Mouse (Mus musculus): ENCODE data around the gene Nphp3.

The Nphp3 gene

DNA sequence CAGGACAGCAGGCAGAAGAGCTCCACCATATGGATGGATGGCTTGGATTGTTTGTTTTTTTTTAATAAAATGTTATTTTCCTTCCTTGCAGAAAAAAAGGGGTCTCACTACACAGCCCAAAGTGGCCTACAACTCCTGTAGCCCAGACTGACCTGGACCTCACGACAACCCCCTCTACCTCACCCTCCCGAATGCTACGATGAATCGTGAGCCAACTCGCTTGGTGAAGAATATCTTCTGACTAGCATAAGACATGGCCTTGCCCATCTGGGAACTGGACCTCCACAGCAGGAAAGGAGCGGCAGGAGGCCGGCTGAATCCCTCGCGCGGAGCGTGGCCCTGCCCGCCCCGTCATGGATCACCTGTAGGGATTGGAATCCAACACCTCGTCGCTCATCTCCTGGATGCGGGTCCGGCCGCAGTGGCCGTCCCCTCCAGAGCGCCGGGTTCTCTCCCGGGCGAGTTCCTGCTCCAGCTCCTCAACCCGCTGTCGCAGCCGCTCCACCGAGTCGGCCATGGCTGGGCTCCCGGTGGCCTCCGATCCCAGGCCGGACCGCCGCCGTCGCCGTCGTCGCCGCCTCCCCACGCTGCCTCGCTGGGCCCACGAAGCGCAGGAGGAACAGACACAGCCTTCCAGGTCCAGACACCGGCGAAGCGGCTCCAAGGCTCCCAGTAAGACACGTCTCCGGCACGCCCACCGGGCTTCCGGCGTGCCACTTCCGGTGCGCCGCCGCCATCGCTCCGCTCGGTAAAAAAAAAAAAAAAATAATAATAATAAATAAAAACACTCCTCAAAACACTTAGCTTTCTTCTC, 60.3 kb downstream of the Nphp3 start, which contains the start of gene Uba5:
Gene Uba5 (minus strand): TSS at position 705 of the 814 bp plus-strand sequence.
- in situ Hi-C loops (cut with MboI; ENCODE audit: low pct_unique_long_range_greater_than_20kb in 1 of 2, low sequenced_read_pairs in 2 of 2, unreplicated experiment in 1 of 2): no loop called here

DNA sequence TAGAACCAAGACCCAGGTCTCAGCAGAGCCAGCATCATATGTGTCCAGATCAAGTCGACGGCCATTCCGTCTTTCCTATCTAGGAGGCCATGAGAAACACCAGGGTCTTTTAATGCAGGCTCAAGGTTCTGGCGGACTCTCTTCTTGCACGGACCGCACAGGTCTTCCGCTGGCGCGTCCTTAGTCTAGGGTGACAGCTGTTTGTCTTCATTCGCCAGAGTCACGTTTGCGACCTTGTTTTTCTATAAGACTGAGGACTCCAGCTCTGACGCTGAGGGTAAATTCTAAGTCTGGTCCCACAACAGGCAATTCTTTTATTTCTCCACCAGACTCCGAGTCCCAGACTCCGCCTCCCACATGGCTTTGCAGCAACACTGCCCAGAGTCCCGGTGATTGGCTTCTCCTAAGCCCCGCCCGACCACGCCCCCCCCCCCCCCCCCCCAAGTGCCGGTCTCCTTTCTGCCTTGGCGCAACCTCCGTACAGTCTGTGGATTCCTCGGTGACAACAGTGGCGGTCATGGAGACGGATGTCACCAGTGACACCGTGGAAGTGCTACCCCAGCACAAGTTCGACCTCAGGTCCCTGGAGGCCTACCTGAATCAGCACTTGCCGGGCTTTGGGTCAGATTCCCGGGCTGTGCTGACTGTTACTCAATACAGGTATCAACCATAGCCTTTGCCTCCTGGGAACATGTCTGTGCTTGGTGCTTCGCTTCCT, 61.1 kb downstream of the Nphp3 start, which contains the start of gene Acad11:
Gene Acad11 (plus strand): TSS at position 134 of the 718 bp plus-strand sequence.
- in situ Hi-C loops (cut with MboI; ENCODE audit: low pct_unique_long_range_greater_than_20kb in 1 of 2, low sequenced_read_pairs in 2 of 2, unreplicated experiment in 1 of 2): no loop called here

DNA sequence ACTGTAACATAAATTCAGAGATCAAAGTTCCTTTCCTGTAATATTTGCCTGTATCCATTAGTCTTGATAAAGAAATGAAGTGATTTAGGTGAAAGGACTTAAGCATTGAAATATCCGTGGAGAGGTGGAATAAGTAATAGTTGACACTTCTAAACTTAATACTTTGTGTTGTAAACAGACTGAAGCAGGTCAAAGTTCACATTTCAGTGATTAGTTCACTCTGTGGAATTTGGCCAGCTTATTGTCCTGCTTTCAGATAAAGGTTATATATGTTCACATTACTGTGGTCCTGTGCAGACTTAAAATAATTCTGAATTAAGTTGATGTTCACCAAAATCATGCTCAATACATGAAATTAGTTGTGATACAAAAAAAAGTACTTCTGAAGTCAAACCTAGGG, 62.2 kb downstream of the Nphp3 start:
- in situ Hi-C loops (cut with MboI; ENCODE audit: low pct_unique_long_range_greater_than_20kb in 1 of 2, low sequenced_read_pairs in 2 of 2, unreplicated experiment in 1 of 2): no loop called here

- in situ Hi-C loops (cut with MboI; ENCODE audit: low pct_unique_long_range_greater_than_20kb in 1 of 2, low sequenced_read_pairs in 2 of 2, unreplicated experiment in 1 of 2): no loop called here
These were observed 67.9 kb downstream of the Nphp3 start for GRCm38 (mm10) chr9:104070241-104070640.

- in situ Hi-C loops (cut with MboI; ENCODE audit: low pct_unique_long_range_greater_than_20kb in 1 of 2, low sequenced_read_pairs in 2 of 2, unreplicated experiment in 1 of 2): no loop called here
These were observed 68.7 kb downstream of the Nphp3 start for GRCm38 (mm10) chr9:104070863-104071604.

GRCm38 (mm10) chr9:104075808-104076207, 73.5 kb downstream of the Nphp3 start:
- in situ Hi-C loops (cut with MboI; ENCODE audit: low pct_unique_long_range_greater_than_20kb in 1 of 2, low sequenced_read_pairs in 2 of 2, unreplicated experiment in 1 of 2): no loop called here

DNA sequence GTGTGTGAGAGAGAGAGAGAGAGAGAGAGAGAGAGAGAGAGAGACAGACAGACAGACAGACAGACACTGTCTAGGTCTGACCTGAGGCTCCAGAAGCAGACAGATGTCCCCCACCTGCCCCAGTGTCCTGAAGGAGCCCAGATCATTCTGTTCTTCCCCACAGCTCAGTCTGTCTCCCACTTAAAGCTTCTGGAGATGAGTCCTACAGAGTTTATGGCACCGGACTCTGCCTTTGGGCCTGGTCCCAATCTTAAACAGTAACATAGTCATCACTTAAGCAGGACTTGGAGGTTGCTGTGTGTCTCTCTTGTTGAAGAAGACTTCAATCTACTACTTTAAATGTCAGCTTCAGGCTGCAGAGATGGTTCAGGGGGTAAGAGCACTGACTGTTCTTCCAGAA, 76.4 kb downstream of the Nphp3 start:
- in situ Hi-C loops (cut with MboI; ENCODE audit: low pct_unique_long_range_greater_than_20kb in 1 of 2, low sequenced_read_pairs in 2 of 2, unreplicated experiment in 1 of 2): no loop called here

DNA sequence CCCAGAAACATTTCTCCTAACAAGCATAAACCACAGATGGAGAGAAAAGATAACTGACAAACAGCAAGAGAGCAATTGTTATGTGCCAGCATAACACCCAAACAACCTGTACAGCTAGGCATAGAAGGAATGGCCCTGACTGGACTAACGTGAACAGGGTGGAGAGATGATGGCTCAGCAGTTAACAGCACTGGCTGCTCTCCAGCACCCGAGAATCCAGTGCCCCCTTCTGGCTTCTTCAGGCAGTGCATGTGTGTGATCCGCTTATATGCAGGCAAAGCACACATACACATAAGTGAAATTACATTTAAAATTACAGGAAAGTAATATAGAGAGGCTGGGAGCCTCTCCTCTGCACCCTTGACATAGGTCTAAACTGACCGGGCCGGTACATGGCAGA, 77.0 kb downstream of the Nphp3 start:
- in situ Hi-C loops (cut with MboI; ENCODE audit: low pct_unique_long_range_greater_than_20kb in 1 of 2, low sequenced_read_pairs in 2 of 2, unreplicated experiment in 1 of 2): no loop called here

DNA sequence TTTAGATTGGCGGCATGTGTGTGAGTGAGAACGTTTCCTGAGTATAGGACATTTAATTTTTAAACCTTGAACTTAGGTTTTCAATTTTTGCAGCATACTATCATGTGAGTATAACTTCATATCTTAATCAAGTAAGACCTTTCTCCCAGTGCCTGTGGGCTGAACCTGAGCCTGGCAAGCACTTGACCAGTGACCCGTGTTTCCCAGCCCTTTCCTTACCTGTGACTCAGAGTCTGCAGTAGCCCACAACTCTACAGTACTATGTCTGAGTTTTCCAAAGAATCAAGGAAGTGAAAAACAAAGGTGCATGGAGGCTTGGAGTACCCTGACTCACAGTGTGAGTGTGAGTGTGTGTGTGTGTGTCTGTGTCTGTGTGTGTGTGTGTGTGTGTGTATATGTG, 77.7 kb downstream of the Nphp3 start:
- in situ Hi-C loops (cut with MboI; ENCODE audit: low pct_unique_long_range_greater_than_20kb in 1 of 2, low sequenced_read_pairs in 2 of 2, unreplicated experiment in 1 of 2): no loop called here

- in situ Hi-C loops (cut with MboI; ENCODE audit: low pct_unique_long_range_greater_than_20kb in 1 of 2, low sequenced_read_pairs in 2 of 2, unreplicated experiment in 1 of 2): no loop called here
These were observed 83.5 kb downstream of the Nphp3 start for GRCm38 (mm10) chr9:104085730-104086429.

- in situ Hi-C loops (cut with MboI; ENCODE audit: low pct_unique_long_range_greater_than_20kb in 1 of 2, low sequenced_read_pairs in 2 of 2, unreplicated experiment in 1 of 2): no loop called here
These were observed 86.2 kb downstream of the Nphp3 start for GRCm38 (mm10) chr9:104088555-104088954.

GRCm38 (mm10) chr9:104092945-104093344, 90.6 kb downstream of the Nphp3 start:
- in situ Hi-C loops (cut with MboI; ENCODE audit: low pct_unique_long_range_greater_than_20kb in 1 of 2, low sequenced_read_pairs in 2 of 2, unreplicated experiment in 1 of 2): no loop called here

Measured in mouse embryonic stem cell (cell line).